Mouse (Mus musculus): ENCODE results near the gene Hoxb7.

GRCm38 (mm10) chr11:96278324-96278723, 8.1 kb upstream of the Hoxb7 start:
- TF ChIP-seq CTCF (IDR thresholded peaks at IDR 0.05; ENCODE audit: borderline replicate concordance, insufficient read depth, low read depth, low read length) (no peak), POLR2A (IDR thresholded peaks at IDR 0.05; ENCODE audit: borderline replicate concordance, insufficient read depth, low read length) (no peak)
